Mouse (Mus musculus): Measurements from ENCODE around the gene Gm20388. TPM values are rescaled to one million over a fixed set of nuclear protein-coding genes. Genes with fewer than 3 reads are reported as not detected.
A peak's percentile ranks its signal among the peaks of the same experiment; 100 is the strongest.

Gm20388 gene
- polyA plus RNA-seq, 1 experiment from 2014 or later = not detected

DNA sequence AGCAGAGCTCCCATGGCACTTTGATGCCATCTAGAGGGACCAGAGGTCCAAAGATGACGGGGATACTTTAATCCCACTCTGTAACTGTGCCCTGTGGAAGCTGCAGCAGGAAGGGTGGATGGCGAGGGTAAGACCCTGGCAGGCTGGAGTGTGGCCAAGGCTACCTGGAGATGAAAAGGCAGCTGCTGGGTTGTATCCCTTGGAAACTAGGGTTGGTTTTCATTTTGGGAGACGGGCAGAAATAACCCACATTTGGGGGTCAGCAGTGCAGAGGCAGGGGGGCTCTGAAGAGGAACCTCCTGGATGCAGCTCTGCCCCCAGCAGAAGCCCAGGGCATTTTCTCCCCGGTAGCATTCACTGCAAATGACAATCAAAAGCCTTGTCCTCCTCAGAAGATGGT, 3594.6 kb downstream of the Gm20388 start:
- H3K4me2 ChIP-seq (ENCODE audit: low read depth, severe bottlenecking) = no peak overlapping the region
- DNase-seq (ENCODE audit: low spot score) = no peak
- no peaks in the 10 kb centered on the region for H3K4me1 ChIP-seq (ENCODE audit: control insufficient read depth, insufficient read depth, low read length)
- no peak overlapping the region for H3K4me3 ChIP-seq (ENCODE audit: low read depth, low read length)
- no peaks in the 10 kb centered on the region for H3K9me3 ChIP-seq (ENCODE audit: control insufficient read depth, low read length)
- peaks cover 26% of the 10 kb centered on the region for H3K36me3 ChIP-seq (ENCODE audit: control insufficient read depth, insufficient read depth, low read length)
- no peaks in the 10 kb centered on the region for H3K27me3 ChIP-seq (ENCODE audit: control insufficient read depth, insufficient read depth, low read length)
- no peak for ATAC-seq (ENCODE audit: insufficient number of reproducible peaks, low FRiP score, low TSS enrichment, low read depth)
- H3K27ac ChIP-seq (replicated peaks; ENCODE audit: low read depth, low read length) = no peak overlapping the region
- WGBS = 89% methylated on average over 4 of the region's 4 CpGs
- no peak overlapping the region for H3K9ac ChIP-seq (ENCODE audit: low read length)

DNA sequence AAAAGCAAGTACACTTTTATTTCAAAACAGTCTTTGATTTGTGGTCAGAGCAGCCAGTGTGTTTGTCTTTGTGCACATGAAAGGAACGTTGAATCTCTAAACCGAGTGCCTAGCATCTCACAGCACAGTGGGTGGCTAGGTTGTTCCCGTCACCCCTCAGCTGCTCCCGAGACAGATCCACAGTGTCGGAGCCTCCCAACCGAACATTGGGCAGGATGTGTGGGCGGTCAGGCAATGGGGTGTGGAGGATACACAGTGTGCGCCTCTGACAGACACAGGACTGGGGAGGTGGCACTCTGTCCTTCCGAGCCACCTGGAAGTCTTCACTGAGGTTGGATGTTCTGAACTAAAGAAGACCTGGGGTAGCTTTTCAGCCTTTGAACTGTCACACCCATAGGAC, 3595.1 kb downstream of the Gm20388 start:
- Histone ChIP-seq H3K36me3 (ENCODE audit: control insufficient read depth, insufficient read depth, low read length) (peaks cover 26% of the 10 kb centered on the region), H3K4me3 (ENCODE audit: low read depth, low read length) (no peak overlapping the region), H3K4me2 (ENCODE audit: low read depth, severe bottlenecking) (no peak overlapping the region), H3K9me3 (ENCODE audit: control insufficient read depth, low read length) (no peaks in the 10 kb centered on the region), H3K9ac (ENCODE audit: low read length) (no peak overlapping the region), H3K4me1 (ENCODE audit: control insufficient read depth, insufficient read depth, low read length) (no peaks in the 10 kb centered on the region), H3K27ac (replicated peaks; ENCODE audit: low read depth, low read length) (no peak overlapping the region), H3K27me3 (ENCODE audit: control insufficient read depth, insufficient read depth, low read length) (no peaks in the 10 kb centered on the region)
- 90% methylated on average over 9 of the region's 9 CpGs for WGBS
- no peak for ATAC-seq (ENCODE audit: insufficient number of reproducible peaks, low FRiP score, low TSS enrichment, low read depth)
- DNase-seq (ENCODE audit: low spot score) = no peak

DNA sequence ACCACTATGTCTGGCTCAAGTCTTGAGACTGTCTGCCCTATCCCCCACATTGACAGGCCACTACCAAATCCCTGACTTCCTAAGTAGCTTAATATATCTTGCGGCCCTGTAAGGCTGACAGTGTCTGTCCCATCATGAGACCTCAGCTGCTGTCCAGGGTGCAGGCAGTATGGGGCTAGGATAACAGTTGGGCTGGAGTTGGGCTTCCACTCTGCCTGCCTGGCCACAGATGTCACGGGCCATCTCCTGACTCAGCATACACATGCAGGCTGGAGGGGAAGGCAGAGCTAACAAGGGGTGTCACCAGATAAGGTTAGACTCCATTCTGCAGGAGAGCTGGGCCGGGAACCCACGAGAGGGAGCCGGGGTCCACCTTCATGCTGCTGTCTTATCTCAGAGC, 3596.5 kb downstream of the Gm20388 start:
- Histone ChIP-seq H3K27ac (replicated peaks; ENCODE audit: low read depth, low read length) (no peak overlapping the region), H3K4me1 (ENCODE audit: control insufficient read depth, insufficient read depth, low read length) (no peaks in the 10 kb centered on the region), H3K4me3 (ENCODE audit: low read depth, low read length) (no peak overlapping the region), H3K27me3 (ENCODE audit: control insufficient read depth, insufficient read depth, low read length) (no peaks in the 10 kb centered on the region), H3K36me3 (ENCODE audit: control insufficient read depth, insufficient read depth, low read length) (peaks cover 17% of the 10 kb centered on the region), H3K4me2 (ENCODE audit: low read depth, severe bottlenecking) (no peak overlapping the region), H3K9me3 (ENCODE audit: control insufficient read depth, low read length) (no peaks in the 10 kb centered on the region), H3K9ac (ENCODE audit: low read length) (no peak overlapping the region)
- WGBS = 94% methylated on average over 5 of the region's 5 CpGs
- no peak for ATAC-seq (ENCODE audit: insufficient number of reproducible peaks, low FRiP score, low TSS enrichment, low read depth)
- DNase-seq (ENCODE audit: low spot score) = no peak

DNA sequence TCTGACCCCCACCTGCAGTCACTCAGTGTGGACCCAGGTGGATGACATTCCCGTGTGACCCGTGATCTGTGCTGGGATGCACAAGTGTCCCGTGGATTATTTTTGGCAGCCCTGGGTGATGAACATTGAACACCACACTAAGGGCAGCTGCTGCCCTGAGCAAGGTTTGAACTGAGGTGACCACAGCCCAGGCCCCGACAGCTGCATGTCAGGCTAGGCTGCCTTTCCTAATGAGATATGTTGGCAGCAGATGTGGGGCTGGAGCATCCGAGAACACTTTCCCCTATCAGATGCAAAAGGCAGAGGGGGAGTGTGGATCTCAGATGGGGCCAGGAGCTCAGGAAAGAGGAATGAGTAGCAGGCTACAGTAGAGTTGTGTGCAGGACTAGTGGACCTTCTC, 3600.2 kb downstream of the Gm20388 start:
- Histone ChIP-seq H3K27me3 (ENCODE audit: control insufficient read depth, insufficient read depth, low read length) (peaks cover 10% of the 10 kb centered on the region; the same call in 1 of the 2 replicates), H3K4me2 (ENCODE audit: low read depth, severe bottlenecking) (no peak overlapping the region), H3K27ac (replicated peaks; ENCODE audit: low read depth, low read length) (no peak overlapping the region), H3K4me3 (ENCODE audit: low read depth, low read length) (no peak overlapping the region), H3K36me3 (ENCODE audit: control insufficient read depth, insufficient read depth, low read length) (0 out of 2 replicates have a peak, but pooled peaks cover 3% of the 10 kb centered on the region), H3K9me3 (ENCODE audit: control insufficient read depth, low read length) (no peaks in the 10 kb centered on the region), H3K9ac (ENCODE audit: low read length) (no peak overlapping the region), H3K4me1 (ENCODE audit: control insufficient read depth, insufficient read depth, low read length) (peaks cover 9% of the 10 kb centered on the region)
- 73% methylated on average over 5 of the region's 5 CpGs for WGBS
- ATAC-seq (ENCODE audit: insufficient number of reproducible peaks, low FRiP score, low TSS enrichment, low read depth) (no peak), DNase-seq (ENCODE audit: low spot score) (no peak)

DNA sequence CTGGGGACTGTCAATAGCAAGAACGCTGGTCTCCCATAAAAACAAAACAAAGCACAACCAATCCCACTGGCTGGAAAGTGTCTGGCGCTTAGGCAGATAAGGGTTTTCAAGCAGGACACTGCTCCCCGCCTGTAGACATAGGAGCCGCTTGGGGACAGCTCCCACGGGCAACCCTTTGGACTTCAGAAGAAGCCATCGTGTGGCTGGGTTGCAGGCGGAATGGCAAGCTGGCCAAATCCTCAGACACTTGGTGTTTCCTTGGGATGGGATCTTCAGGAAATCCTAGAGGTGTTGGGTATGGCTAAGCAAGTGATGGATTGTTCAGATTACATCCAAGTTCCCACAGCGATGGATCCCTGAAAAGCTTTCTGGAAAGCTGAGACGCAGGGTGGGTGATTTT, 3603.5 kb downstream of the Gm20388 start:
- no peaks in the 10 kb centered on the region for H3K9me3 ChIP-seq (ENCODE audit: control insufficient read depth, low read length)
- ATAC-seq (ENCODE audit: insufficient number of reproducible peaks, low FRiP score, low TSS enrichment, low read depth) (no peak), DNase-seq (ENCODE audit: low spot score) (peak; percentile 35)
- H3K4me3 ChIP-seq (ENCODE audit: low read depth, low read length) = peak overlapping the region; percentile 64
- 4% methylated on average over 9 of the region's 9 CpGs for WGBS
- H3K9ac ChIP-seq (ENCODE audit: low read length) = peak overlapping the region; percentile 69
- peak overlapping the region; percentile 93 for H3K4me2 ChIP-seq (ENCODE audit: low read depth, severe bottlenecking)
- H3K27me3 ChIP-seq (ENCODE audit: control insufficient read depth, insufficient read depth, low read length) = peaks cover 10% of the 10 kb centered on the region; the same call in 1 of the 2 replicates
- H3K27ac ChIP-seq (replicated peaks; ENCODE audit: low read depth, low read length) = no peak overlapping the region
- no peaks in the 10 kb centered on the region for H3K36me3 ChIP-seq (ENCODE audit: control insufficient read depth, insufficient read depth, low read length)
- peaks cover 12% of the 10 kb centered on the region for H3K4me1 ChIP-seq (ENCODE audit: control insufficient read depth, insufficient read depth, low read length)

DNA sequence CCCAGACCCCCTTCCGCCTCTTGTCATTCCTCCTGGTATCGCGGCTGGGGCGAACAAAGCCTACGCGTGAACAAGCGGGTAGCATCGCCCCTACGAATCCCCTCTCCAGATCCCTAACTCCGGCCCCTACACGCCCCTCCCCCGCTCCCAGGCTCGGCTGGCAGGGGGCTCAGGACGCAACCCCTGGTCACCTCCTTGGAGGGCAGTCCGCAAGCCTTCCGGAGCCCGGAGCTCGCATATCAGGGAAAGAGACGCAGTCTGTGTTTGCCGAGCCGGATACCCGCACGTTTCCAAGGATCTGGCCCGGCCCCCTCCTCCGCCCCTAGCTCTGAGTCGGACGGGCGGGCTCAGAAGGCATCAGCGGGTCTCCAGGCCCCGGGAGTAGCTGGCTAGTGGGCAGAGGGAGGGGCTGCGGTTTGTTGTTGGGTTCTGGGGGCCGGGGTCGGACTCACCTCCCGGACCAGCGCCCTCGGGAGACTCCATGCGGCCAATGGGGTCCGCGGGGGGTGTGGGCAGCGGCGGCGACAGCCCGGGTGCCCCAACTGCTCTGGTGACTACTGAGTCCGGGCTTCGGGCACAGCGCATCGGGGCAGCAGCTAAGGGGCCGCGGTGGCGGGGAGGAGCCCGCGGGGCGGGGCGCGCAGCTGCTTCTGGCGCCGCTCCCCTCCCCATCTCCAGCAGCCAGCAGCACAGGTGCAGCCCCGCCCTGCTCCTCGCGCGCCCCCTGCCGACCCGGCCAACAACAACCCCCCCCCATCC, 3604.3 kb downstream of the Gm20388 start, which contains the start of gene Dbndd1:
Dbndd1 (minus strand) TSS at position 683 of the 759 bp plus-strand sequence.
- Histone ChIP-seq H3K9me3 (ENCODE audit: control insufficient read depth, low read length) (no peaks in the 10 kb centered on the region), H3K36me3 (ENCODE audit: control insufficient read depth, insufficient read depth, low read length) (no peaks in the 10 kb centered on the region), H3K27me3 (ENCODE audit: control insufficient read depth, insufficient read depth, low read length) (peaks cover 10% of the 10 kb centered on the region; the same call in 1 of the 2 replicates), H3K4me3 (ENCODE audit: low read depth, low read length) (peak within 1 kb of the TSS; percentile 64), H3K4me1 (ENCODE audit: control insufficient read depth, insufficient read depth, low read length) (peaks cover 17% of the 10 kb centered on the region), H3K9ac (ENCODE audit: low read length) (peak within 1 kb of the TSS; percentile 69), H3K27ac (replicated peaks; ENCODE audit: low read depth, low read length) (0 out of 2 replicates have a peak within 1 kb of the TSS, but pooled peaks have one; percentile 30), H3K4me2 (ENCODE audit: low read depth, severe bottlenecking) (peak within 1 kb of the TSS; percentile 93)
- 0% methylated on average over 54 of the region's 63 CpGs for WGBS
- DNase-seq (ENCODE audit: low spot score) (peak; percentile 83), ATAC-seq (ENCODE audit: insufficient number of reproducible peaks, low FRiP score, low TSS enrichment, low read depth) (peak; percentile 45; the same call in 1 of the 2 replicates)

DNA sequence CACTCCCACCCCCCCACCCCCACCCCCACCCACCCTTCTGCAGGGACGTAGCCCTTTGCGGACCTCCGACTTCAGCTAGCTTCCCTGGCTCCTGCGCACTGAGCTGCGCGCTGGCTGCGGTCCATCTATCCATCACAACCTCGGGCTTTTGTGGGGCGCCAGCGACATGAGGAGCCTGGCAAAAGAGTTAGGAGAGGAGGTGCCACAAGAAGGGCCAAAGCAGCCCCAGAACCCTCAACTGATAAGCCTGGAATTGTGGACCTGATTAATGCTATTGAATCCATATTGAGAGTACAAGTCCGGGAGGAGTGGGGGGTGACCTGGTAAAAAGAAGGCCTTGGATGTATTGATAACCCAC, 3604.9 kb downstream of the Gm20388 start:
- Histone ChIP-seq H3K9ac (ENCODE audit: low read length) (no peak overlapping the region), H3K4me2 (ENCODE audit: low read depth, severe bottlenecking) (peak overlapping the region; percentile 93), H3K27ac (replicated peaks; ENCODE audit: low read depth, low read length) (no peak overlapping the region), H3K9me3 (ENCODE audit: control insufficient read depth, low read length) (no peaks in the 10 kb centered on the region), H3K4me3 (ENCODE audit: low read depth, low read length) (peak overlapping the region; percentile 64), H3K4me1 (ENCODE audit: control insufficient read depth, insufficient read depth, low read length) (peaks cover 17% of the 10 kb centered on the region), H3K27me3 (ENCODE audit: control insufficient read depth, insufficient read depth, low read length) (peaks cover 10% of the 10 kb centered on the region; the same call in 1 of the 2 replicates), H3K36me3 (ENCODE audit: control insufficient read depth, insufficient read depth, low read length) (no peaks in the 10 kb centered on the region)
- no peak for DNase-seq (ENCODE audit: low spot score)
- 2% methylated on average over 11 of the region's 11 CpGs for WGBS
- ATAC-seq (ENCODE audit: insufficient number of reproducible peaks, low FRiP score, low TSS enrichment, low read depth) = no peak

DNA sequence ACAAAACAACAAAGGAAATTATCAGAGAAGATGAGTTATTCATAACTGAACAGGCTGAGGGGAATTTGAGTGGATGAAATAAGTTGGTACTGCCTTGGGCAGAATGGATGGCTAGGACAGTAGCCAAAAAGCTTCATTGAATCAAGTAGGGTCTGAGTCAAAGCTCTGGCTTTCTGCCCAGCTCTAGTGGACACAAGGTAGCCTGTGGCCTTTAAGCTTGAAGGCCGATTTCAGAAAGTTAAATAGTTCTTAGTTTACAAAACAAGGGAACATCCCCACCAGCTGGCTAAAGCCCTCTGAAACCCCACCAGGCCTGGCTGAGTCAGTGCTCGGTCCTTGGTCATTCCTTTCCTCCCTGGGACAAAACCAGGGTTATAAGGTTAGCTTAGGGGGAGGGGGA, 3606.0 kb downstream of the Gm20388 start:
- no peaks in the 10 kb centered on the region for H3K36me3 ChIP-seq (ENCODE audit: control insufficient read depth, insufficient read depth, low read length)
- ATAC-seq (ENCODE audit: insufficient number of reproducible peaks, low FRiP score, low TSS enrichment, low read depth) (no peak), DNase-seq (ENCODE audit: low spot score) (no peak)
- H3K27me3 ChIP-seq (ENCODE audit: control insufficient read depth, insufficient read depth, low read length) = peaks cover 10% of the 10 kb centered on the region; the same call in 1 of the 2 replicates
- H3K27ac ChIP-seq (replicated peaks; ENCODE audit: low read depth, low read length) = no peak overlapping the region
- no peak overlapping the region for H3K4me3 ChIP-seq (ENCODE audit: low read depth, low read length)
- H3K9me3 ChIP-seq (ENCODE audit: control insufficient read depth, low read length) = no peaks in the 10 kb centered on the region
- 46% methylated on average over 2 of the region's 2 CpGs for WGBS
- no peak overlapping the region for H3K4me2 ChIP-seq (ENCODE audit: low read depth, severe bottlenecking)
- peaks cover 17% of the 10 kb centered on the region for H3K4me1 ChIP-seq (ENCODE audit: control insufficient read depth, insufficient read depth, low read length)
- H3K9ac ChIP-seq (ENCODE audit: low read length) = no peak overlapping the region
